Mouse (Mus musculus) cerebellum, adult 11-12 months (tissue): ENCODE data around the gene Tns4.
A peak's percentile ranks its signal among the peaks of the same experiment; 100 is the strongest.

ENCODE experiments used
- DNase-seq: peaks from one replicate; pipeline ENCODE4 v3.0.0; 2022

Tns4 gene

GRCm38 (mm10) chr11:99089077-99089601 lies at the start of gene Tns4:
Tns4 (minus strand) TSS chr11:99089306.
- DNase-seq, result no peak

DNA sequence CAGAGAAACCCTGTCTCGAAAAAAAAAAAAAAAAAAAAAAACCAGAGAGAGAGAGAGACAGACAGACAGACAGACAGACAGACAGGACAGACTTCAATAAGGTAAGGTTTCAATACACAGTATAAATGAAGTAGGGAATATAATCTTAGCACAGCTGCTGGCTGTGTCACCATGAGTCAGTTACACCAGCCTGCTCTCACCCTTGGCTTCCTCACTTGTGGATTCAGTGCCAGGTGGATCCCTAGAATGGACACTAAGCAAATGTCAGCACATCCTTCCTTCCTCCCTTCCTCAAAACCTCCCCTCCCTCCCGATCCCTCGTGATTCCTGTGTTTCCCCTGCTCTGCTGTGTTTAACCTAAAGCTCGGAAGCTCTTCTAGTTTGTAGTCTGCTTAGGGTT lies 48.3 kb upstream of the Tns4 start:
- DNase-seq, result no peak

- no peak for DNase-seq
Observed at GRCm38 (mm10) chr11:99136961-99137360, 47.9 kb upstream of the Tns4 start.

DNA sequence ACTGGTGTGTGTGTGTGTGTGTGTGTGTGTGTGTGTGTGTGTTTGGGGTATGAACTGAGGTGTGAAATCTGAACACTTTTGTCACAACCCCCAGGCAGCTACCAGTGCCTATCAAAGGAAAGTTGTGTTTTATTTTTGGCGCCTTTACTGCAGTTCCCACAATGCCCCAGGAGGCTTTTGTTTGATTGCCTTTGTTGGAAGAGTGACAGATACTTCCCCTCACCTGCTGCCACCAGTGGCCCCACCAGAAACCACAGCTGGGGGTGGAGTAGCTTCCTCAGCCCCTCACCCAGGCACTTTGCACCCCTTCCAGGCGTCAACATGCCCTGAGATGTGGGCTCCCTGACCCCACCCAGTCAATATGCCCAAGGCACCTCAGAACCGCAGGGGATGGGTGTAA lies 47.3 kb upstream of the Tns4 start:
- DNase-seq, result no peak

GRCm38 (mm10) chr11:99135047-99135440 lies 45.9 kb upstream of the Tns4 start:
- no peak for DNase-seq

GRCm38 (mm10) chr11:99134266-99135046 lies 45.4 kb upstream of the Tns4 start:
- no peak for DNase-seq

DNA sequence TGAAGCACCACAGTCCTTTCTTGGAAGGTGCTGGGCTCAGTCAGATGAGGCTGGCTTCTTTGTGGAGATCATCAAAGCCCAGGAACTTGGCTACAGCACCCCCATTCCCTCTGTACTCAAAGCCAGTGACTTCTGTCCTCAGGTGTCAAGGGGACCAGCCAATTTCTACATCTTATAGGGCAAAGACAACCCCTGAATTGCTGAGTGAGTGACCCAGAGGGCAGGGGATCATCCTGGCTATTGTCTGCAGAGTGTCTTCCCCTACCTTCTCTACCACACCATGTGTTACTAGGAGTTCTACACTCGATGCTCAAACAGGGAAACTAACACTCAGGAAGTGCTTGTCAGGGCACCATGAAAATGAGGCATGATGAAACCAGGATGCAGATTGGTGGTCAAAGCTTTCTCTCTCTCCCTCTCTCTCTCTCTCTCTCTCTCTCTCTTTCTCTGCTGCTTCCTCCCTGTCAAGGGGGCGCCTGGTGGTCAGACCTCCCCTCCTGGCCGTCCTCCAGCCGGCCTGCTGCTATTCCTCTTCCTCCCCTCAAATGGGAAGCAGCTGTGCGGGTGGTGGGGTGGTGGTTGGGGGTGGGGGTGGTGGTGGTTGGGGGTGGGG lies 44.3 kb upstream of the Tns4 start:
- DNase-seq, result no peak

GRCm38 (mm10) chr11:99132091-99132730 lies 43.1 kb upstream of the Tns4 start:
- no peak for DNase-seq

DNA sequence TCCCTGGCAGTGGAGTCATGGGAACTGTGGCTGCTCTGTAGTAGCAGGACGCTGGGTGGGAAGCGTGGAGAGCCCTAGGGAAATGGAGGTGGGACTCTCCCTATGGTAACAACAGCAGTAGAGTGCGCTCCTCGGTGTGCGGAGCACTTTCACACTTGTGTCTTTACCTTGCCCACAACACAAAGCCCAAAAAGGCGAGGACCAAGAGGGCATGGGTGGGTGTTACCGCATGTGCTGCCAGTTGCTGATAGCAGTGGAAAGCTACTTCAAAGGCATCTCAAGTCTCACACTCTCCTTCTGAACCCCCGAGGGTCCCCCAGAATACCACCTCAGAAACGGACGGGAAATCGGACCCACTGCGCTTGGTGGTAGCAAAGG lies 42.3 kb upstream of the Tns4 start:
- no peak for DNase-seq

- DNase-seq, result no peak
Observed at GRCm38 (mm10) chr11:99130736-99131462, 41.8 kb upstream of the Tns4 start.

- DNase-seq, result no peak
Observed at GRCm38 (mm10) chr11:99129287-99129686, 40.2 kb upstream of the Tns4 start.

- DNase-seq, result peak; percentile 6
Observed at GRCm38 (mm10) chr11:99127785-99128682, 38.9 kb upstream of the Tns4 start.

DNA sequence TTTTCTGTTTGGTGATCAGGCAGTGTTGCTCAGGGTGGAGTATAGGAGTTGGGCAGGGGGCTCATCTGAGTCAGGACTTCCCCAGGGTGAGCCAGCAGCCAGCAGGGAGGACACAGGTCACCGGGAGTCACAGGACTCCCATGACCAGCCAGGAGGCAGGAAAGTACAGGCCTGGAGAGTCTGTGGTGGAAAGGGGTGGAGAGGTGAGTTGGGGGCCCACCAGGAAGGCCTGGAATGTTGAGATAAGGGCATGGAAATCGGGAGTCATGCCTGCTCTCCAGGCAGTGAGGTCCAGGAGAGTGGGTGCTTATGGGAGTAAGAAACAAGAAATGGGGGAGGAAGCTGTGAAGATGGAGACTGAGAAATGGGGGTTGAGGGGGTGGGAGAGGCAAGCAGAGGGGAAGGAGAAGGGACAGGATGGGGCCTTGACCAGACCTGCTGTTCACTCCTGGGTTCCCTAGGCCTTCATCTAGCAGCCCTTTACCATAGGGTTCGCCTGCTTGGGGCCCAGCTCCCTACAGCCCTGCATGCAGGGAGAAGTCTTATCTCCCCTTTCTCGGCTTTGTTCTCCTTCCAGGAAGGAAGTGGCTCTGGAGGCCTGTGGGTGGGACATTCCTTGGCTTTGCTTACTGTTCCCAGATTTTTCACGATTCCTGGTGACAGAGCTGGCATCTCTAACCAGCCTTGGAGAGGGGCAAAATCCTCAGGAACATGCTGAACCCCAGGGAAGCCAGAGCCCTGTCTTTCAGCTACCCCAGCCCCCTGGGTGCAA lies 37.6 kb upstream of the Tns4 start:
- no peak for DNase-seq

GRCm38 (mm10) chr11:99124635-99125029 lies 35.5 kb upstream of the Tns4 start:
- no peak for DNase-seq

GRCm38 (mm10) chr11:99123977-99124634 lies 35.0 kb upstream of the Tns4 start:
- no peak for DNase-seq

DNA sequence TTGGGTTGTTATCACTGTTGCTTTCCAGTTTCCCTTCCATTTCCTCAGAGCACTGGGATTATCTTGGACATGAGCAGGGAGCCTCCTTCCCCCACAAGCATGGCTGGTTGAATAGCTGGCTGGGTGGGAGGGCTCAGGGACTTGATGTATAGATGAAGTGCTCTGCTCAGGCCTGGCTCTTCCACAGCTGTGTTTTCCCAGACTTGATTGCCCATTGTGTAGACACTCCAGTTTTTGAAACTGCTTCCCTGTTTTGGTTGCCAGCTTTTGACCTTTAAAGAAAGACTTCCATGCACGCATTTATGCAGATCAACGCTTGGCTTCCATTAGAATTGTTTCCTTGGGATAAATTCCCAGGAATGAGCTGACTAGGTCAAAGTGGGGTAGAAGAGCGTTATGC lies 33.6 kb upstream of the Tns4 start:
- no peak for DNase-seq

DNA sequence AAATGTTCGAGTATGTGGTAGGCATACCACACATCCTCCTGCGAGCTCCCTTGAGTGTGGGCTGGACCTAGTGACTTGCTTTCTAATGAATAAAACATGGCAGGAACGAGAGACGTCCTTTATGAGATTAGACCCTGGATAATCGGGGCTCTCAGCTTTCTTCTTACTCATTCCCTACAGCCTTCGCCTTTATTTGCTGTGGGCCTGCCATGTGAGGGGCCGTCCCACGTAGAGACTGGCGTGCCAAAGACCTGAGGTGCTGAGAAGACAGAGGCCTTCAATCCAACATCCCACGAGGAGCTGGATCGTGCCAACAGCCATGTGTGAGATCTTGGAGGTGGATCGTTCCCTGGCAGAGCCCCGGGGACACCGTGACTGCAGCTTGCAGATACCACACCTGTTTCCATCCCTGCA lies 32.1 kb upstream of the Tns4 start:
- DNase-seq, result no peak

- DNase-seq, result no peak
Observed at GRCm38 (mm10) chr11:99120524-99121217, 31.6 kb upstream of the Tns4 start.

- no peak for DNase-seq
Observed at GRCm38 (mm10) chr11:99118963-99119362, 29.9 kb upstream of the Tns4 start.

- DNase-seq, result no peak
Observed at GRCm38 (mm10) chr11:99118420-99118819, 29.3 kb upstream of the Tns4 start.
